In the genomic region with DNA sequence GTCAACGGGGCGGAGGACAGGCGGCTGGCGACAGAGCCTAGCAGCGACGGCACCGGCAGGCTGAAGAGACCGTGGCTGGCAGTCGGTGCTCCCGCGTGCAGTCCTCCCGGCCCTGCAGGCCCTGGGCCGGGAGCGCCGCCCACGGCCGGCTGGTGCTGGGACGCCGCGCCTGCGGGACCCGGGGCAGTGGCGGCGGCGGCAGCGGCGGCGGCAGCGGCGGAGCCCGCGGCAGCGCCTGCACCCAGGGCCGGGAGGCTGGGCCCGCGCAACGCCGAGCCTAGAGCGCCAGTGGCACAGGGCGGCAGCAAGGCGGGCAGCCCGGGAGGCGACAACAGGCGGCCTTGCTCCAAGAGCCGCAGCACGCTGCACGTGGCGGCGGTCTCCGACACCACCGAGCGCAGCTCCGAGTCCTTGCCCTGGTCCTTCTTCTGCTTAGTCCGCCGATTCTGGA, we compare ENCODE assay signal across 8 mouse cellular contexts. TPM values are rescaled to one million over a fixed set of nuclear protein-coding genes. Genes with fewer than 3 reads are reported as not detected.
A peak's percentile ranks its signal among the peaks of the same experiment; 100 is the strongest.
DNase-seq lines count a peak whose midpoint lies in the region; ATAC-seq lines count a peak whose summit lies in the region.

No protein-coding gene starts in this region.

- peaks cover 27% of the 10 kb centered on the region for H3K4me1 ChIP-seq in lung, embryonic 15.5 days
- peaks cover 20% of the 10 kb centered on the region for H3K4me1 ChIP-seq in hindbrain, embryonic 12.5 days
- no peaks in the 10 kb centered on the region for H3K4me1 ChIP-seq in liver, embryonic 16.5 days (ENCODE audit: control insufficient read depth, low read depth, low read length)
- peaks cover 25% of the 10 kb centered on the region for H3K4me1 ChIP-seq in stomach, embryonic 15.5 days

- 1% methylated on average over 33 of the region's 55 CpGs for WGBS in lung, embryonic 15.5 days
- WGBS in hindbrain, embryonic 12.5 days = under 1% methylated on average over 38 of the region's 55 CpGs
- WGBS in liver, embryonic 16.5 days (ENCODE audit: insufficient replicate concordance) = under 1% methylated on average over 53 of the region's 55 CpGs
- under 1% methylated on average over 31 of the region's 55 CpGs for WGBS in stomach, embryonic 15.5 days

- H3K4me2 ChIP-seq in lung, embryonic 15.5 days = peak overlapping the region; percentile 71
- peak overlapping the region; percentile 57 for H3K4me2 ChIP-seq in hindbrain, embryonic 12.5 days (replicated peaks)
- peak overlapping the region; percentile 43 for H3K4me2 ChIP-seq in liver, embryonic 16.5 days (ENCODE audit: low read depth, low read length)
- H3K4me2 ChIP-seq in stomach, embryonic 15.5 days = peak overlapping the region; percentile 78

- no peak for DNase-seq in lung, postnatal 25 days (ENCODE audit: low spot score)
- DNase-seq in embryo, embryonic 9.5 days (ENCODE audit: extremely low spot score) = peak; percentile 74
- no peak for DNase-seq in layer of hippocampus, postnatal 25 days (ENCODE audit: extremely low spot score in 1 of 2, low spot score in 1 of 2)
- DNase-seq in layer of hippocampus, adult 9-11 months = no peak

- H3K4me3 ChIP-seq in lung, embryonic 15.5 days = peak overlapping the region; percentile 36
- H3K4me3 ChIP-seq in hindbrain, embryonic 12.5 days = peak overlapping the region; percentile 31
- H3K4me3 ChIP-seq in liver, embryonic 16.5 days (ENCODE audit: low read depth, low read length) = peak overlapping the region; percentile 22; the same call in 1 of the 2 replicates
- H3K4me3 ChIP-seq in stomach, embryonic 15.5 days (replicated peaks) = peak overlapping the region; percentile 38

- no peaks in the 10 kb centered on the region for H3K9me3 ChIP-seq in lung, embryonic 15.5 days
- no peaks in the 10 kb centered on the region for H3K9me3 ChIP-seq in hindbrain, embryonic 12.5 days (replicated peaks)
- no peaks in the 10 kb centered on the region for H3K9me3 ChIP-seq in liver, embryonic 16.5 days (replicated peaks; ENCODE audit: control insufficient read depth, low read length)
- H3K9me3 ChIP-seq in stomach, embryonic 15.5 days = no peaks in the 10 kb centered on the region

- H3K27ac ChIP-seq in lung, embryonic 15.5 days = no peak overlapping the region
- no peak overlapping the region for H3K27ac ChIP-seq in hindbrain, embryonic 12.5 days
- H3K27ac ChIP-seq in liver, embryonic 16.5 days (ENCODE audit: low read length) = no peak overlapping the region
- no peak overlapping the region for H3K27ac ChIP-seq in stomach, embryonic 15.5 days

- no peaks in the 10 kb centered on the region for H3K36me3 ChIP-seq in lung, embryonic 15.5 days
- no peaks in the 10 kb centered on the region for H3K36me3 ChIP-seq in hindbrain, embryonic 12.5 days
- no peaks in the 10 kb centered on the region for H3K36me3 ChIP-seq in liver, embryonic 16.5 days (ENCODE audit: control insufficient read depth, insufficient read depth)
- H3K36me3 ChIP-seq in stomach, embryonic 15.5 days = no peaks in the 10 kb centered on the region

- H3K27me3 ChIP-seq in lung, embryonic 15.5 days = peaks cover 100% of the 10 kb centered on the region
- H3K27me3 ChIP-seq in hindbrain, embryonic 12.5 days = peaks cover 98% of the 10 kb centered on the region
- H3K27me3 ChIP-seq in liver, embryonic 16.5 days (ENCODE audit: control insufficient read depth, insufficient read depth, low read depth, low read length) = peaks cover 99% of the 10 kb centered on the region
- peaks cover 90% of the 10 kb centered on the region for H3K27me3 ChIP-seq in stomach, embryonic 15.5 days (replicated peaks)

- peak; percentile 27; the same call in 1 of the 2 replicates for ATAC-seq in lung, embryonic 15.5 days (ENCODE audit: borderline replicate concordance, extremely low read depth, low FRiP score, low TSS enrichment)
- ATAC-seq in hindbrain, embryonic 12.5 days (ENCODE audit: low FRiP score) = peak; percentile 42; the same call in 1 of the 2 replicates
- ATAC-seq in liver, embryonic 16.5 days (ENCODE audit: low read depth) = no peak
- no peak for ATAC-seq in stomach, embryonic 15.5 days (ENCODE audit: insufficient read depth, low FRiP score, low read depth)

- H3K9ac ChIP-seq in lung, embryonic 15.5 days = 0 out of 2 replicates have a peak overlapping the region, but pooled peaks have one; percentile 15
- H3K9ac ChIP-seq in hindbrain, embryonic 12.5 days = 0 out of 2 replicates have a peak overlapping the region, but pooled peaks have one; percentile 10
- H3K9ac ChIP-seq in liver, embryonic 16.5 days (ENCODE audit: low read depth, low read length) = no peak overlapping the region
- H3K9ac ChIP-seq in stomach, embryonic 15.5 days = no peak overlapping the region

RNA-seq across cellular contexts. Expression of gene Vax1, which starts 3.5 kb away (rescaled TPM):
- not detected in 2 replicates for polyA plus RNA-seq in lung, embryonic 15.5 days (2015; fragmentation: Nextera tagmentation; extraction: Ambion mirVana)
- not detected in 2 replicates for polyA plus RNA-seq in hindbrain, embryonic 12.5 days (2016; fragmentation: Nextera tagmentation; extraction: Ambion mirVana)
- polyA plus RNA-seq in liver, embryonic 16.5 days (2015; fragmentation: Nextera tagmentation; extraction: Ambion mirVana) = not detected in 2 replicates
- polyA plus RNA-seq in stomach, embryonic 15.5 days (2015; fragmentation: Nextera tagmentation; extraction: Ambion mirVana) = not detected in 2 replicates
- total RNA-seq in layer of hippocampus, postnatal 25 days (2021) = 1 to 10 TPM in 1 of 2 experiments, under 1 TPM in 1; 0.85 to 1.3 TPM

RNA-seq across cellular contexts. Expression of gene Kcnk18, which starts 52.7 kb away (rescaled TPM):
- polyA plus RNA-seq in lung, embryonic 15.5 days (2015; fragmentation: Nextera tagmentation; extraction: Ambion mirVana) = not detected in 2 replicates
- polyA plus RNA-seq in hindbrain, embryonic 12.5 days (2016; fragmentation: Nextera tagmentation; extraction: Ambion mirVana) = not detected in 2 replicates
- not detected in 2 replicates for polyA plus RNA-seq in liver, embryonic 16.5 days (2015; fragmentation: Nextera tagmentation; extraction: Ambion mirVana)
- polyA plus RNA-seq in stomach, embryonic 15.5 days (2015; fragmentation: Nextera tagmentation; extraction: Ambion mirVana) = 0.06 TPM in 1 of 2 replicates, not detected in the other
- total RNA-seq in layer of hippocampus, postnatal 25 days (2021) = not detected

Comparison
In these comparisons a context has a peak if more than half of its experiments do, and no peak if none do; other contexts are left out.
1. ATAC-seq: peak in lung, embryonic 15.5 days (single experiment) and hindbrain, embryonic 12.5 days (single experiment); none in liver, embryonic 16.5 days (single experiment) and stomach, embryonic 15.5 days (single experiment).
2. H3K9ac ChIP-seq: peak in lung, embryonic 15.5 days (single experiment) and hindbrain, embryonic 12.5 days (single experiment); none in liver, embryonic 16.5 days (single experiment) and stomach, embryonic 15.5 days (single experiment).
3. Peak in every context shown above with its lines, with median percentiles within 50 percentile points of each other: H3K4me2 ChIP-seq and H3K4me3 ChIP-seq.